Mouse (Mus musculus): Measurements from ENCODE around the gene Igsf21. TPM values are rescaled to one million over a fixed set of nuclear protein-coding genes. Genes with fewer than 3 reads are reported as not detected.

Gene Igsf21
- polyA plus RNA-seq, 1 experiment from 2014 or later: 8.1 TPM

- Histone ChIP-seq H3K4me3 (ENCODE audit: low read depth, low read length) (no peak overlapping the region), H3K9ac (ENCODE audit: low read depth, low read length) (0 out of 2 replicates have a peak overlapping the region, but pooled peaks have one; percentile 27), H3K4me2 (replicated peaks; ENCODE audit: low read depth, low read length) (peak overlapping the region; percentile 28; the same call in 1 of the 2 replicates), H3K27me3 (ENCODE audit: control insufficient read depth, insufficient read depth, low read length) (no peaks in the 10 kb centered on the region), H3K9me3 (ENCODE audit: control insufficient read depth, low read length) (no peaks in the 10 kb centered on the region), H3K27ac (ENCODE audit: low read depth, low read length) (peak overlapping the region; percentile 70), H3K4me1 (replicated peaks; ENCODE audit: control insufficient read depth, insufficient read depth, low read length) (peaks cover 4% of the 10 kb centered on the region), H3K36me3 (ENCODE audit: control insufficient read depth, insufficient read depth, low read length) (no peaks in the 10 kb centered on the region)
- DNase-seq (ENCODE audit: low spot score): peak; percentile 59
- ATAC-seq (ENCODE audit: low FRiP score): peak; percentile 81
- WGBS: 8% methylated on average over 9 of the region's 16 CpGs
These were observed 253.4 kb downstream of the Igsf21 start for GRCm38 (mm10) chr4:139993111-139993755.

GRCm38 (mm10) chr4:139986913-139987312 is 259.7 kb downstream of the Igsf21 start:
- Histone ChIP-seq H3K27me3 (ENCODE audit: control insufficient read depth, insufficient read depth, low read length) (no peaks in the 10 kb centered on the region), H3K9me3 (ENCODE audit: control insufficient read depth, low read length) (no peaks in the 10 kb centered on the region), H3K4me2 (replicated peaks; ENCODE audit: low read depth, low read length) (no peak overlapping the region), H3K4me3 (ENCODE audit: low read depth, low read length) (no peak overlapping the region), H3K27ac (ENCODE audit: low read depth, low read length) (no peak overlapping the region), H3K9ac (ENCODE audit: low read depth, low read length) (no peak overlapping the region), H3K4me1 (replicated peaks; ENCODE audit: control insufficient read depth, insufficient read depth, low read length) (peaks cover 2% of the 10 kb centered on the region; the same call in 1 of the 2 replicates), H3K36me3 (ENCODE audit: control insufficient read depth, insufficient read depth, low read length) (no peaks in the 10 kb centered on the region)
- ATAC-seq (ENCODE audit: low FRiP score): no peak
- DNase-seq (ENCODE audit: low spot score): peak; percentile 50
- WGBS: 7% methylated on average over 7 of the region's 7 CpGs

- DNase-seq (ENCODE audit: low spot score) (no peak), ATAC-seq (ENCODE audit: low FRiP score) (no peak)
- no peak overlapping the region for H3K4me2 ChIP-seq (replicated peaks; ENCODE audit: low read depth, low read length)
- WGBS: 36% methylated on average over 5 of the region's 5 CpGs
- H3K9me3 ChIP-seq (ENCODE audit: control insufficient read depth, low read length): no peaks in the 10 kb centered on the region
- no peak overlapping the region for H3K4me3 ChIP-seq (ENCODE audit: low read depth, low read length)
- H3K27me3 ChIP-seq (ENCODE audit: control insufficient read depth, insufficient read depth, low read length): no peaks in the 10 kb centered on the region
- peaks cover 10% of the 10 kb centered on the region for H3K4me1 ChIP-seq (replicated peaks; ENCODE audit: control insufficient read depth, insufficient read depth, low read length)
- no peak overlapping the region for H3K9ac ChIP-seq (ENCODE audit: low read depth, low read length)
- no peaks in the 10 kb centered on the region for H3K36me3 ChIP-seq (ENCODE audit: control insufficient read depth, insufficient read depth, low read length)
- H3K27ac ChIP-seq (ENCODE audit: low read depth, low read length): no peak overlapping the region
These were observed 267.9 kb downstream of the Igsf21 start for GRCm38 (mm10) chr4:139978716-139979115.

- H3K9me3 ChIP-seq (ENCODE audit: control insufficient read depth, low read length): no peaks in the 10 kb centered on the region
- DNase-seq (ENCODE audit: low spot score): peak; percentile 51
- H3K4me1 ChIP-seq (replicated peaks; ENCODE audit: control insufficient read depth, insufficient read depth, low read length): peaks cover 10% of the 10 kb centered on the region
- H3K4me2 ChIP-seq (replicated peaks; ENCODE audit: low read depth, low read length): no peak overlapping the region
- H3K36me3 ChIP-seq (ENCODE audit: control insufficient read depth, insufficient read depth, low read length): no peaks in the 10 kb centered on the region
- no peak overlapping the region for H3K9ac ChIP-seq (ENCODE audit: low read depth, low read length)
- no peaks in the 10 kb centered on the region; the same call in 1 of the 2 replicates for H3K27me3 ChIP-seq (ENCODE audit: control insufficient read depth, insufficient read depth, low read length)
- no peak overlapping the region for H3K4me3 ChIP-seq (ENCODE audit: low read depth, low read length)
- peak overlapping the region; percentile 37 for H3K27ac ChIP-seq (ENCODE audit: low read depth, low read length)
- 11% methylated on average over 5 of the region's 5 CpGs for WGBS
- ATAC-seq (ENCODE audit: low FRiP score): peak; percentile 63
These were observed 269.2 kb downstream of the Igsf21 start for GRCm38 (mm10) chr4:139977308-139977781.
